Mouse (Mus musculus): ENCODE results near the gene Naglu.

Naglu gene

GRCm38 (mm10) chr11:101083083-101083697 lies 13.4 kb downstream of the Naglu start:
- DNase-seq (ENCODE audit: low spot score in 2 of 2), result no peak

DNA sequence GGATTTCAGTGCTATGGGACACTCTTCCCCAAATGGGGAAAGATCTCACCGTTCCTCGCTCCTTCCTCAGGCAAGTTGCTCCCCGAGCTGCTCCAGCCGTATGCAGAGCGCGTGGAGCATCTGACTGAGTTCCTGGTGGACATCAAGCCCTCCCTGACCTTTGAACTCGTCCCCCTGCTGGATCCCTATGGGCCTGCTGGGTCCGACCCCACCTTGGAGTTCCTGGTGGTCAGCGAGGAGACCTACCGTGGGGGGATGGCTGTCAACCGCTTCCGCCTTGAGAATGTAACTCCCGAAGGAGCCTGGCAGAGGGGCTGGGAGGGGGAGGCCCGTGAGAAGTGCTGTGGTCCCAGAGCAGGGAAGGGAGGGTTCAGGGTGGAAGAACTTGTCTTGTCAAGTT lies 14.4 kb downstream of the Naglu start:
- no peak for DNase-seq (ENCODE audit: low spot score in 2 of 2)

DNA sequence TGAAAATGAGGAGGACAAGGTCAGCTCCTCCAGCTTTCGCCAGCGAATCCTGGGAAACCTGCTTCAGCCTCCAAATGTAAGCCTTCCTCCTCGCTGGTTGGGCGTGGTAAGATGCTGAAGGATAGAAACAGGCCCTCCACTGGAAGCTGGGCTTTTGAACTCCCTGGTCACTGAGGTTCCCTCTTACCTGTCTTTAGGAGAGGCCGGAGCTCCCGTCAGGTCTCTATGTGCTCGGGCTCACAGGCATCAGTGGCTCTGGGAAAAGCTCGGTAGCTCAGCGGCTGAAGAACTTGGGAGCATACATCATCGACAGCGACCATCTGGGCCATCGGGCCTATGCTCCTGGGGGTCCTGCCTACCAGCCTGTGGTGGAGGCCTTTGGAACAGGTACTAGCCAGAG lies 15.0 kb downstream of the Naglu start:
- no peak for DNase-seq (ENCODE audit: low spot score in 2 of 2)

- DNase-seq (ENCODE audit: low spot score in 2 of 2), result no peak
Measured at GRCm38 (mm10) chr11:101085617-101086322, 16.0 kb downstream of the Naglu start.

DNA sequence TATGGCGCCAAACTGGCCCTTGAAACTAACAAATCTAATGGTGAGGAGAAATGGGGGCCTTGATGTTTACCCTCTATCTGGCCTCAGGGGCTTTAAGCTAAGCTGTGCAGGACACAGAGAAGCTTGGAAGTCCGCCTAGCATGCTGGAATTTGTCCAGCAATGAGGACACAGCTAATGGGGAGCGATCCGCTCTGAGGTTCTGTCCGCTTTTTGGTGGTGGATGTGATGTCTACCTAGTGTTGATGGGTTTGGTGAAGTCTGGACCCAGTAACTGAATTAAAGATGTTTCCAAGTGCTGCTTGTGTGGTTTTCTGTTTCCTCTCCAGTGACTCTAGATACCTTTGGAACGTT lies 16.5 kb downstream of the Naglu start:
- no peak for DNase-seq (ENCODE audit: low spot score in 2 of 2)

GRCm38 (mm10) chr11:101086756-101087681 lies 17.2 kb downstream of the Naglu start, which contains the start of gene Mlx:
TSS of gene Mlx (plus strand) at chr11:101087277.
- peak; percentile 54 to 87 for DNase-seq (ENCODE audit: low spot score in 2 of 2)

DNA sequence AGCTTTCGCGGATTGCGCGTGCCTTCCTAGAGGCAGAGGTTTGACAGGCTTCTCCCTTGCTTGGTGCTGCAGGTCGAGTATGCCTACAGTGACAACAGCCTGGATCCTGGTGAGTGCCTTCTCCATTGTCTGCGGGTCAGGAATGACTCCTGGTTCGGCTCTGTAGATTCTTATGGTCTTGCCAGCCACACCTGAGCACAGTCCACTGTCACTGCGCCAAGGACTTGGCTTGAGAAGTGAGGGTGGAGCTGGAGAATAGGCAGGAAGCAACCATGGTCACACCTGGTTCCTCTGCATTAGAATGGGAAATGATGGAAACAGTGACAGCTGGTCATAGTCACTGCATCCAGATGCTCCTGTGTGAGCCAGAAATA lies 17.9 kb downstream of the Naglu start:
- DNase-seq (ENCODE audit: low spot score in 2 of 2), result no peak

- no peak for DNase-seq (ENCODE audit: low spot score in 2 of 2)
Measured at GRCm38 (mm10) chr11:101089931-101090330, 20.1 kb downstream of the Naglu start.

DNA sequence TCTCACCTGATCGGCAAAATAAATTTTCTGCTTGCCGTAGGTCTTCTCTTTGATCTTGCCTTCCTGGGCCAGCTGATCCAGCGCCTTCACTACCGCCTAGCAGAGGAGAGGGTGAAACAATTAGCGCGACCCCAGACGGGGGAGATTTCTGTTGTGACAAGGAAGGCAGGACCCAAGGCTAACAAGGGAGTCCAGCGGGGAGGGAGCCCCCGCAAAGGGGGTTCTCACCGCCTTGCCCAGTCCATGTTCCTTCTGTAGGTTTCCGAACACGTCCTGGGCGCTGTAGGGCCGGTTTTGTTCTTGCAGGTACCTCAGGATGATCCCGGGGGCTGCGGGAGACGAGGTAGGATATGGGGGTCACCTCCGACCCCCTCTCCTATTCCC lies 25.1 kb downstream of the Naglu start:
- no peak for DNase-seq (ENCODE audit: low spot score in 2 of 2)

DNA sequence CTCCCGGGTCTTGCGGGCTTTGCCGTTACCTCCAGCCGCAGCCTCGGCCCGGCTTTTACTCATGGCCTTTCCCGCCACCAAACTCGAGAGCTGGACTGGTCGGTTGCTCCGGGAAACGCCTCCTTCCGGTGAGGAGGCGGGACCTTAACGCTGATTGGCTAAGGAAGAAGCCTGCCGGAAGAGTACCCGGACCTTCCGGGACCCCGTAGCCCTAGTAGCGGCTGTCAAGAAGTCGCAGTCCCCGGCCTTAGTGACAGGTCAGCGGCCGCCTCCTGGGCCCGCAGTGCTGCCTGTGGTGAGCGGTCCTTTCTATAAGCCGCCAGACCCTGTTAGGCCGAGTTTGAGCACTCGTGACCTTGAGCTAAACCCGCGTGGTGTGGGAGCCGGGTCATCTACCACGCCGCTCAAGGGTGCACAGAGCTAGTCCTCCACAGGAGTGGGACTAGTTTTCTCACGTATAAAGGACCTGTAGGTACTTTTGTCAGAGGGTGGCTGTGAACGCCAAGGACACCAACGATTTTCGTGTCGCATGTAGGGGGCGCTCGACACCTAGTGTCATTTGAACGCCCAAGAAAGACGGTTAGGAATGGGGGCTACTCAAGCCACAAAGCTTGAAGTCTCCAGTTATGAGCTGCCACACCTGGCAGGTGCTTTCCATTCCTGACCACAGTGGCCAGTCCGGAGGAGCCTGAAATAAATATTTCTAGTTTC lies 25.7 kb downstream of the Naglu start, which contains the start of gene Psmc3ip:
TSS of gene Psmc3ip (minus strand) at position 123 of the 711 bp plus-strand sequence.
- peak; percentile 89 to 91 for DNase-seq (ENCODE audit: low spot score in 2 of 2)

GRCm38 (mm10) chr11:101098231-101098630 lies 28.4 kb downstream of the Naglu start:
- DNase-seq (ENCODE audit: low spot score in 2 of 2), result no peak

DNA sequence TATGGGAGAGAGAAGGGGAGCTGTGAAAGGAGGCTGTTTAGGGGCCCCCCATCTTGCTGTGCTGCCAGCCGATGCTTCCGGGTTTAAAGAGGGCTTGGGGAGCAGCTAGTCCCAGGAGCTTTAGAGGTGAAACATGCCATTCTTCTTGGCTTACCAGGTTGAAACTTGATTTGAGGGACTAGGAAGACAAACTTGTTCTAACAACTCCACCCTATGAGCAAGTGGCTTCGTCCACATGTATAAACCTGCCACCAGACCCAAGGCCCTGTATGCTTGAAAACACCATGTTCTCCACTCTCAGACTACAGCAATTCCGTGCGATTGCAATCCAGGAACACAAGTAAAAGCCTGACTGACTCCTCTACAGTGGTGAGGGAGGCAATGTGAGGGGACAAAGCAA lies 33.2 kb downstream of the Naglu start:
- DNase-seq (ENCODE audit: low spot score in 2 of 2), result peak in 1 of 2 experiments; percentile 53

GRCm38 (mm10) chr11:101109351-101109750 lies 39.5 kb downstream of the Naglu start:
- DNase-seq (ENCODE audit: low spot score in 2 of 2), result no peak

DNA sequence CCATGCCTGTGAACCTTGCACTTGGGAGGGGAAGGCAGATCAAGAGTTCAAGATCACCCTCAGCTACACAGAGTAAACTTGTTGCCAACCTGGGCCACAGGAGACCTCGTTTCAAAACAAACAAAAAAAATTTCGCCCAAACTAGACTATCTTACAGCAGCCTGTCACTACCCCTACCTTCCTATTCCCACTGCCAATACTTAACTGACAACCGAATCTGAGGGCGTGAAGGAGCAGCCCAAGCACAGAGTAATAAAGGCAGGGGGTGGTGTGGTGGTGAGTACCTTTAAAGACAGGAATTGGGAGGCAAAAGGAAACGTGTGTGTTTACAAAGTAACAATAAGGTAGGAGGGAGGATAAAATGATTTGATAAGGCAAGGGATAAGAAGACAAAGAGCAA lies 40.9 kb downstream of the Naglu start:
- no peak for DNase-seq (ENCODE audit: low spot score in 2 of 2)

GRCm38 (mm10) chr11:101111178-101111577 lies 41.4 kb downstream of the Naglu start:
- no peak for DNase-seq (ENCODE audit: low spot score in 2 of 2)

DNA sequence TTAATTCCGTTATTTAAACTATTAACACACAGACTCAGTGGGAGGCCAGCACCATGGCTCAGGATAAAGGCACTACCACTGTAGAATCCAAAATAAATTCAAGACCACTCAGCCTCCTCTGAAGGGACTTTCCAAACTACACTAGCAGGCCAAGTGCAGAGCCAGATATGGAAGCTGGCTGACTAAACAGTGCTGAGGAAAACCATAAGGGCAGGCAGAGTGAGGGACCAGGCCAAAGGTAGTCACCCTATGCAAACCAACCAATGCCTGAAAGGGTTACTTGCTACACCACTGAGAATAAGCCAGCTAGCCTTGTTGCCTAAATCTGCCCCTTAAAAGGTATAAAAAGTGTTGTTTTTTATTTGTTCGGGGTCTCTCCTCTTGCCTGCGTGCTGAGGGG lies 42.4 kb downstream of the Naglu start:
- no peak for DNase-seq (ENCODE audit: low spot score in 2 of 2)

- DNase-seq (ENCODE audit: low spot score in 2 of 2), result no peak
Measured at GRCm38 (mm10) chr11:101115564-101115963, 45.8 kb downstream of the Naglu start.

DNA sequence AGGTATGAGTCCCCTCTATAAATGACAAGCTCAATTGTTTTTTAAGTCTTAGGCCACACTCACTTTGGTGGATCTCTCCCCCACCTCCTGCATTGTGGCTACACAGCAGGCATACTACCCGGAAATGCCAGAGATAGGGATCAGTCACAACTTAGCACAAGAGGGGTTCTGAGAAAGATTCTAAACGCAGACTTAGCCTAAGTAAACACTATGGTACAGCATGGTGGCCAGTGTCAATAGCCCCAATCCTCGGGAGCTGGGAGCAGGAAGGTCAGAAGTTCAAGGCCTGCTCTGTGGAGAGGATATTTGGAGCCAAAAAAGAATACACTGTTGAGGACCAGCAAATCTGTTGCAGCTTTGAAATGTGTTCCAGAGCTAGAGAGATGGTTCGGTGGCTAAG lies 48.3 kb downstream of the Naglu start:
- no peak for DNase-seq (ENCODE audit: low spot score in 2 of 2)

- DNase-seq (ENCODE audit: low spot score in 2 of 2), result no peak
Measured at GRCm38 (mm10) chr11:101119131-101119760, 49.4 kb downstream of the Naglu start.

DNA sequence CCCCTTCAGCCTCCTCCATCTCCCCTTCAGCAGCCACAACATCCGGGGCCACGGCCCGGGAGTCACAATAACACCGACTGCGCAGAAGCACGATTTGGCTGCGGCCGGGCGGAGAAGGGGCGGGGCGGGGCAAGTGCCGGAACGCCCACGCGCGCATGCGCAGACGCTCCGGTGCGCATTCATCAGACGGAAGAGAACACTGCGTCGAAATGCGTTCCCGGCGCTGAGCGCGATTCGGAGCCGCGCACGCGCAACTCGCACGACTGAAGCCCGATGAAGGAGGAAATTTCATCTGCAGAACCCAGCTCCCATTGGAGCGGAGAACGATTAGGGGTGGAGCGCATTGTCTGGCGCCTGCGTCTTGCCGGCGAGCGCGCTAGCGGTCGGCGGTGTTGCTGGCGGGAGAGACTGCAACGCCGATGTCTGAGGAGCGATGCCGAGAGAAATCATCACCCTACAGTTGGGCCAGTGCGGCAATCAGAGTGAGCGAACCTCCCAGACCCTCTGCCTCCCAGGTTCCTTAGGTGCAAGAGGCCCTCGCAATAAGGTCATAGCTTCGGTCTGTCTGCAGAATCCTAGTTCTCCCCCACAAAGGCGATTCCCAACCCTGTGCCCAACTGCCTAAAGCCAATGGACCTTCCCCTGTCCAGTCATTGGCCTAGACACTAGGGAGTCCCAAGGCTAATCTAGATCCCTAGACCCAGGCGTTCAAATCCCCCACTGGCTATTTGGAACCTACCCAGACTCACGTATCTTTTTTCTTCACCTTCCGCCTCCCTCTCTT lies 50.1 kb downstream of the Naglu start, which contains the start of the genes Retreg3 and Tubg1:
TSS of gene Retreg3 (minus strand) at position 133 of the 784 bp plus-strand sequence.
TSS of gene Tubg1 (plus strand) at position 178 of the 784 bp plus-strand sequence.
- DNase-seq (ENCODE audit: low spot score in 2 of 2), result peak; percentile 94 to 97
